Mouse (Mus musculus) ES-E14 (cell line): ENCODE measurements at regions not wholly inside any gene's neighbourhood (a gene's known extent, or its start where the extent isn't known, plus 50 kb on each side); places are given as distances from the start of the nearest gene placed in this dataset.

ENCODE experiments used
- DNase-seq: peaks from one replicate; pipeline ENCODE4 v3.0.0-alpha.2; 2013; ENCODE audit warnings: low read depth, low spot score
- H3K27ac ChIP-seq: 2 replicates; pipeline ENCODE4 v1.5.1; 2012; ENCODE audit warnings: low read depth, mild to moderate bottlenecking, low read length, moderate library complexity, mixed read lengths; ENCODE audit not compliant: poor library complexity, insufficient read depth, severe bottlenecking
- H3K36me3 ChIP-seq: 2 replicates; pipeline ENCODE4 v1.6.1; 2012; ENCODE audit warnings: mild to moderate bottlenecking, low read length, moderate library complexity, mixed read lengths; ENCODE audit not compliant: control insufficient read depth, poor library complexity, insufficient read depth, severe bottlenecking
- H3K4me1 ChIP-seq, 2 experiments: fragments of 150-350 bp in 1 of 2; sonication (generic) in 1 of 2; 2 replicates each; pipeline ENCODE4 v1.6.1; 2012; ENCODE audit warnings: low read length in 2 of 2, mild to moderate bottlenecking in 1 of 2, mixed read lengths in 1 of 2; ENCODE audit not compliant: control insufficient read depth in 2 of 2, insufficient read depth in 2 of 2, poor library complexity in 1 of 2
- H3K4me3 ChIP-seq, 2 experiments: fragments of 150-350 bp in 1 of 2; sonication (generic) in 1 of 2; 2 replicates each; pipeline ENCODE4 v1.5.1; 2012; ENCODE audit warnings: low read length in 2 of 2, low read depth in 1 of 2, mild to moderate bottlenecking in 1 of 2, mixed read lengths in 1 of 2; ENCODE audit not compliant: insufficient read depth in 1 of 2, poor library complexity in 1 of 2, severe bottlenecking in 1 of 2
- H3K9ac ChIP-seq: 2 replicates; pipeline ENCODE4 v1.6.1; 2012; ENCODE audit warnings: low read depth, mild to moderate bottlenecking, low read length, mixed read lengths; ENCODE audit not compliant: poor library complexity, insufficient read depth, severe bottlenecking
- H3K9me3 ChIP-seq: fragments of 150-350 bp; sonication (generic); 2 replicates; pipeline ENCODE4 v1.6.1; 2012; ENCODE audit warnings: low read depth, mild to moderate bottlenecking, low read length; ENCODE audit not compliant: control insufficient read depth, insufficient read depth
- CHD2 ChIP-seq: IDR thresholded peaks from 2 replicates; pipeline ENCODE4 v1.6.1; 2014; ENCODE audit warnings: mild to moderate bottlenecking, low read depth, low read length, inconsistent platforms
- HCFC1 ChIP-seq: IDR thresholded peaks from 2 replicates; pipeline ENCODE4 v1.6.1; 2012; ENCODE audit warnings: low read length, inconsistent platforms, borderline replicate concordance; ENCODE audit not compliant: insufficient read depth
- MAFK ChIP-seq: IDR thresholded peaks from 2 replicates; pipeline ENCODE4 v1.6.1; 2014; ENCODE audit warnings: mild to moderate bottlenecking, low read depth, low read length, inconsistent platforms; ENCODE audit not compliant: insufficient read depth
- ZC3H11A ChIP-seq: IDR thresholded peaks from 2 replicates; pipeline ENCODE4 v1.6.1; 2012; ENCODE audit warnings: low read depth, mild to moderate bottlenecking, inconsistent platforms, low read length, borderline replicate concordance
- ZNF384 ChIP-seq: IDR thresholded peaks from 2 replicates; pipeline ENCODE4 v1.6.1; 2012; ENCODE audit warnings: low read depth, low read length, inconsistent platforms
- in situ Hi-C, 2 experiments: fragments of 600-800 bp; cut with MboI; formaldehyde crosslinking; loops; one replicate each; pipeline ENCODE4 v1.15.1; 2025; ENCODE audit warnings: low sequenced_read_pairs in 2 of 2, inconsistent platforms in 1 of 2; ENCODE audit not compliant: unreplicated experiment in 2 of 2

- no peaks in the 10 kb centered on the region for H3K36me3 ChIP-seq
- DNase-seq = no peak
- in situ Hi-C loops = no loop called here
- TF ChIP-seq ZC3H11A (no peak), MAFK (peak; percentile 93), ZNF384 (no peak)
- no peak overlapping the region for H3K27ac ChIP-seq
- no peak overlapping the region for H3K9ac ChIP-seq
- no peak overlapping the region for H3K4me3 ChIP-seq
- peaks cover 0 to 2% of the 10 kb centered on the region in 2 experiments; a peak in 1 of 4 replicates for H3K4me1 ChIP-seq
- no peaks in the 10 kb centered on the region for H3K9me3 ChIP-seq
Observed at GRCm38 (mm10) chr2:115467107-115467745, 114.3 kb upstream of the BC052040 start.

- in situ Hi-C loops = no loop called here
- no peak for DNase-seq
Observed at GRCm38 (mm10) chr2:115467936-115468335, 113.6 kb upstream of the BC052040 start.

GRCm38 (mm10) chr2:115468471-115468909 is 113.0 kb upstream of the BC052040 start:
- DNase-seq = no peak
- TF ChIP-seq HCFC1 (no peak), CHD2 (no peak)
- in situ Hi-C loops = no loop called here
- no peak overlapping the region for H3K9ac ChIP-seq
- no peaks in the 10 kb centered on the region for H3K9me3 ChIP-seq
- H3K4me1 ChIP-seq = peaks cover 0 to 2% of the 10 kb centered on the region in 2 experiments; a peak in 1 of 4 replicates
- H3K27ac ChIP-seq = no peak overlapping the region
- H3K4me3 ChIP-seq = no peak overlapping the region
- H3K36me3 ChIP-seq = no peaks in the 10 kb centered on the region

More at GRCm38 (mm10) chr2:115467936-115468335, 113.6 kb upstream of the BC052040 start:
- no peak overlapping the region for H3K9ac ChIP-seq
- TF ChIP-seq ZNF384 (no peak), MAFK (no peak), CHD2 (no peak), ZC3H11A (no peak), HCFC1 (no peak)
- no peaks in the 10 kb centered on the region for H3K36me3 ChIP-seq
- H3K27ac ChIP-seq = no peak overlapping the region
- H3K9me3 ChIP-seq = no peaks in the 10 kb centered on the region
- peaks cover 0 to 2% of the 10 kb centered on the region in 2 experiments; a peak in 1 of 4 replicates for H3K4me1 ChIP-seq
- no peak overlapping the region for H3K4me3 ChIP-seq

GRCm38 (mm10) chr2:115469165-115469821 is 112.2 kb upstream of the BC052040 start:
- in situ Hi-C loops = no loop called here
- DNase-seq = no peak
- TF ChIP-seq ZNF384 = no peak
- TF ChIP-seq CHD2 = no peak
- TF ChIP-seq ZC3H11A = no peak
- TF ChIP-seq HCFC1 = no peak

More at GRCm38 (mm10) chr2:115469165-115469821, 112.2 kb upstream of the BC052040 start:
- H3K9ac ChIP-seq = no peak overlapping the region
- no peaks in the 10 kb centered on the region for H3K9me3 ChIP-seq
- no peak overlapping the region for H3K27ac ChIP-seq
- no peaks in the 10 kb centered on the region for H3K36me3 ChIP-seq
- H3K4me3 ChIP-seq = no peak overlapping the region
- peaks cover 0 to 2% of the 10 kb centered on the region in 2 experiments; a peak in 1 of 4 replicates for H3K4me1 ChIP-seq
